Mouse (Mus musculus) forebrain, embryonic 11.5 days (tissue): Measurements from ENCODE around the gene Ckmt2. TPM values are rescaled to one million over a fixed set of nuclear protein-coding genes. Genes with fewer than 3 reads are reported as not detected.

Source experiments
- ATAC-seq: fragments of 200-750 bp; cut with Nextera tagmentation; replicated peaks from 2 replicates; pipeline ENCODE4 v1.8.0; 2017; ENCODE audit warnings: moderate TSS enrichment; ENCODE audit not compliant: low FRiP score
- DNase-seq: peaks from one replicate; pipeline ENCODE4 v3.0.0-alpha.2; 2017; ENCODE audit warnings: low spot score
- H3K27ac ChIP-seq: fragments of 300-500 bp; sonication (generic); 2 replicates; pipeline ENCODE4 v1.5.1; 2014; ENCODE audit warnings: low read depth, low read length
- H3K27me3 ChIP-seq: fragments of 300-500 bp; sonication (generic); 2 replicates; pipeline ENCODE4 v1.6.1; 2014; ENCODE audit warnings: mild to moderate bottlenecking, low read length, mixed read lengths; ENCODE audit not compliant: control insufficient read depth, insufficient read depth
- H3K36me3 ChIP-seq: fragments of 300-500 bp; sonication (generic); 2 replicates; pipeline ENCODE4 v1.6.1; 2014; ENCODE audit warnings: mild to moderate bottlenecking, low read length, moderate library complexity, mixed read lengths; ENCODE audit not compliant: control insufficient read depth, insufficient read depth
- H3K4me1 ChIP-seq: fragments of 300-500 bp; sonication (generic); replicated peaks from 2 replicates; pipeline ENCODE4 v1.6.1; 2014; ENCODE audit warnings: low read length, mixed read lengths; ENCODE audit not compliant: control insufficient read depth, insufficient read depth
- H3K4me2 ChIP-seq: fragments of 300-500 bp; sonication (generic); 2 replicates; pipeline ENCODE4 v1.6.1; 2014; ENCODE audit warnings: low read depth, mild to moderate bottlenecking, low read length, moderate library complexity, mixed read lengths; ENCODE audit not compliant: severe bottlenecking
- H3K4me3 ChIP-seq: fragments of 300-500 bp; sonication (generic); 2 replicates; pipeline ENCODE4 v1.5.1; 2014; ENCODE audit warnings: low read depth, low read length
- H3K9ac ChIP-seq: fragments of 300-500 bp; sonication (generic); 2 replicates; pipeline ENCODE4 v1.6.1; 2014; ENCODE audit warnings: low read length
- H3K9me3 ChIP-seq: fragments of 300-500 bp; sonication (generic); 2 replicates; pipeline ENCODE4 v1.6.1; 2016; ENCODE audit warnings: low read length, mixed read lengths; ENCODE audit not compliant: control insufficient read depth
- WGBS: fragments of 180-500 bp; shearing (Covaris S2); extraction: QIAGEN DNeasy Blood & Tissue Kit; methylation state at CpG from one replicate; pipeline ENCODE4 v1.1.7; 2014; 5-methylcytosine and 5-hydroxymethylcytosine counted together
- polyA plus RNA-seq: library from polyadenylated mRNA; unstranded; fragments of >200 nt; fragmentation: Nextera tagmentation; extraction: Ambion mirVana; gene quantifications from 2 replicates; pipeline ENCODE4 v1.2.1, GENCODE M21; 2014

The Ckmt2 gene
- polyA plus RNA-seq, 1 experiment from 2014 or later = not detected

- Histone ChIP-seq H3K36me3 (no peaks in the 10 kb centered on the region), H3K4me2 (no peak overlapping the region), H3K27me3 (no peaks in the 10 kb centered on the region), H3K4me1 (no peaks in the 10 kb centered on the region), H3K27ac (no peak overlapping the region), H3K9me3 (no peaks in the 10 kb centered on the region), H3K9ac (no peak overlapping the region), H3K4me3 (no peak overlapping the region)
- ATAC-seq (no peak), DNase-seq (no peak)
- 87% methylated on average over 3 of the region's 3 CpGs for WGBS
Measured at GRCm38 (mm10) chr13:91877996-91878395, 1.3 kb upstream of the Ckmt2 start.

GRCm38 (mm10) chr13:91877350-91877749, 665 bp upstream of the Ckmt2 start:
- Histone ChIP-seq H3K9ac (no peak overlapping the region), H3K27me3 (no peaks in the 10 kb centered on the region), H3K4me2 (no peak overlapping the region), H3K9me3 (no peaks in the 10 kb centered on the region), H3K4me1 (no peaks in the 10 kb centered on the region), H3K36me3 (no peaks in the 10 kb centered on the region), H3K27ac (no peak overlapping the region), H3K4me3 (no peak overlapping the region)
- DNase-seq = no peak
- 90% methylated on average over 10 of the region's 10 CpGs for WGBS
- no peak for ATAC-seq

- H3K27me3 ChIP-seq = no peaks in the 10 kb centered on the region
- 69% methylated on average over 2 of the region's 2 CpGs for WGBS
- no peaks in the 10 kb centered on the region for H3K4me1 ChIP-seq
- no peak overlapping the region for H3K4me3 ChIP-seq
- ATAC-seq = no peak
- no peak for DNase-seq
- no peak overlapping the region for H3K4me2 ChIP-seq
- H3K27ac ChIP-seq = no peak overlapping the region
- no peak overlapping the region for H3K9ac ChIP-seq
- no peaks in the 10 kb centered on the region for H3K36me3 ChIP-seq
- H3K9me3 ChIP-seq = no peaks in the 10 kb centered on the region
Measured at GRCm38 (mm10) chr13:91875581-91875980, 1.1 kb downstream of the Ckmt2 start.

- 90% methylated on average over 7 of the region's 7 CpGs for WGBS
- H3K4me2 ChIP-seq = no peak overlapping the region
- H3K4me3 ChIP-seq = no peak overlapping the region
- no peaks in the 10 kb centered on the region for H3K27me3 ChIP-seq
- no peak for ATAC-seq
- no peak for DNase-seq
- H3K9ac ChIP-seq = no peak overlapping the region
- no peak overlapping the region for H3K27ac ChIP-seq
- no peaks in the 10 kb centered on the region for H3K4me1 ChIP-seq
- no peaks in the 10 kb centered on the region for H3K9me3 ChIP-seq
- H3K36me3 ChIP-seq = no peaks in the 10 kb centered on the region
Measured at GRCm38 (mm10) chr13:91874565-91874964, 2.1 kb downstream of the Ckmt2 start.

- Histone ChIP-seq H3K27ac (no peak overlapping the region), H3K4me3 (no peak overlapping the region), H3K4me1 (no peaks in the 10 kb centered on the region), H3K27me3 (no peaks in the 10 kb centered on the region), H3K9me3 (no peaks in the 10 kb centered on the region), H3K9ac (no peak overlapping the region), H3K4me2 (no peak overlapping the region), H3K36me3 (no peaks in the 10 kb centered on the region)
- no peak for DNase-seq
- no peak for ATAC-seq
- WGBS = 81% methylated on average over 7 of the region's 7 CpGs
Measured at GRCm38 (mm10) chr13:91873734-91874329, 2.9 kb downstream of the Ckmt2 start.

GRCm38 (mm10) chr13:91868577-91868976, 8.1 kb downstream of the Ckmt2 start:
- H3K27ac ChIP-seq = no peak overlapping the region
- H3K4me2 ChIP-seq = no peak overlapping the region
- no peak overlapping the region for H3K9ac ChIP-seq
- H3K9me3 ChIP-seq = no peaks in the 10 kb centered on the region
- no peaks in the 10 kb centered on the region for H3K27me3 ChIP-seq
- 89% methylated on average over 1 of the region's 1 CpGs for WGBS
- no peaks in the 10 kb centered on the region for H3K4me1 ChIP-seq
- DNase-seq (no peak), ATAC-seq (no peak)
- H3K4me3 ChIP-seq = no peak overlapping the region
- H3K36me3 ChIP-seq = no peaks in the 10 kb centered on the region

- no peak overlapping the region for H3K4me2 ChIP-seq
- H3K4me3 ChIP-seq = no peak overlapping the region
- WGBS = 81% methylated on average over 7 of the region's 7 CpGs
- no peak overlapping the region for H3K27ac ChIP-seq
- no peaks in the 10 kb centered on the region for H3K27me3 ChIP-seq
- H3K4me1 ChIP-seq = no peaks in the 10 kb centered on the region
- no peak overlapping the region for H3K9ac ChIP-seq
- H3K36me3 ChIP-seq = no peaks in the 10 kb centered on the region
- ATAC-seq (no peak), DNase-seq (no peak)
- no peaks in the 10 kb centered on the region for H3K9me3 ChIP-seq
Measured at GRCm38 (mm10) chr13:91858835-91859234, 17.9 kb downstream of the Ckmt2 start.

- H3K4me3 ChIP-seq = no peak overlapping the region
- no peak for DNase-seq
- no peaks in the 10 kb centered on the region for H3K27me3 ChIP-seq
- H3K36me3 ChIP-seq = no peaks in the 10 kb centered on the region
- H3K9me3 ChIP-seq = no peaks in the 10 kb centered on the region
- no peak overlapping the region for H3K4me2 ChIP-seq
- no peaks in the 10 kb centered on the region for H3K4me1 ChIP-seq
- H3K9ac ChIP-seq = no peak overlapping the region
- H3K27ac ChIP-seq = no peak overlapping the region
- WGBS = 78% methylated on average over 8 of the region's 8 CpGs
- ATAC-seq = no peak
Measured at GRCm38 (mm10) chr13:91857427-91857826, 19.3 kb downstream of the Ckmt2 start.

GRCm38 (mm10) chr13:91854412-91854811, 22.3 kb downstream of the Ckmt2 start:
- no peaks in the 10 kb centered on the region for H3K4me1 ChIP-seq
- H3K36me3 ChIP-seq = no peaks in the 10 kb centered on the region
- ATAC-seq (no peak), DNase-seq (no peak)
- no peak overlapping the region for H3K4me3 ChIP-seq
- no peak overlapping the region for H3K27ac ChIP-seq
- WGBS = 77% methylated on average over 3 of the region's 3 CpGs
- no peak overlapping the region for H3K4me2 ChIP-seq
- H3K27me3 ChIP-seq = no peaks in the 10 kb centered on the region
- H3K9ac ChIP-seq = no peak overlapping the region
- no peaks in the 10 kb centered on the region for H3K9me3 ChIP-seq
